Mouse (Mus musculus) CH12.LX (cell line): ENCODE measurements at regions not wholly inside any gene's neighbourhood (a gene's known extent, or its start where the extent isn't known, plus 50 kb on each side); places are given as distances from the start of the nearest gene placed in this dataset.

Experiments used
- CTCF ChIP-seq, 2 experiments: IDR thresholded peaks in 1 of 2; conservative IDR thresholded peaks in 1 of 2; 2 replicates each; pipeline ENCODE4 v1.5.1; 2011 to 2012; ENCODE audit warnings: low read depth in 2 of 2, low read length in 2 of 2, improper control_type of control experiment in 1 of 2, inconsistent platforms in 1 of 2, mild to moderate bottlenecking in 1 of 2, moderate library complexity in 1 of 2
- E2F4 ChIP-seq: IDR thresholded peaks from 2 replicates; pipeline ENCODE4 v1.6.1; 2011; ENCODE audit warnings: low read depth, low read length, improper control_type of control experiment; ENCODE audit not compliant: insufficient replicate concordance
- GABPA ChIP-seq: IDR thresholded peaks from 2 replicates; pipeline ENCODE4 v1.6.1; 2012; ENCODE audit warnings: low read depth, low read length, improper control_type of control experiment, inconsistent platforms; ENCODE audit not compliant: insufficient replicate concordance
- HCFC1 ChIP-seq: IDR thresholded peaks from 2 replicates; pipeline ENCODE4 v1.6.1; 2012; ENCODE audit warnings: low read depth, mild to moderate bottlenecking, inconsistent platforms, low read length, improper control_type of control experiment
- MXI1 ChIP-seq: IDR thresholded peaks from 2 replicates; pipeline ENCODE4 v1.6.1; 2011; ENCODE audit warnings: mild to moderate bottlenecking, low read depth, low read length, improper control_type of control experiment
- POLR2A ChIP-seq: IDR thresholded peaks from 2 replicates; pipeline ENCODE4 v1.6.1; 2011; ENCODE audit warnings: low read depth, mild to moderate bottlenecking, improper control_type of control experiment, low read length
- POLR2AphosphoS2 ChIP-seq: IDR thresholded peaks from 2 replicates; pipeline ENCODE4 v1.6.1; 2011; ENCODE audit warnings: low read depth, low read length, improper control_type of control experiment
- RCOR1 ChIP-seq: conservative IDR thresholded peaks from 2 replicates; pipeline ENCODE4 v1.6.1; 2012; ENCODE audit warnings: low read depth, mild to moderate bottlenecking, inconsistent platforms, low read length, improper control_type of control experiment
- SMC3 ChIP-seq: IDR thresholded peaks from 2 replicates; pipeline ENCODE4 v1.6.1; 2011; ENCODE audit warnings: low read depth, low read length, improper control_type of control experiment
- TCF12 ChIP-seq: IDR thresholded peaks from 2 replicates; pipeline ENCODE4 v1.6.1; 2014; ENCODE audit warnings: low read depth, mild to moderate bottlenecking, inconsistent platforms, low read length, improper control_type of control experiment
- UBTF ChIP-seq: IDR thresholded peaks from 2 replicates; pipeline ENCODE4 v1.6.1; 2012; ENCODE audit warnings: low read depth, mild to moderate bottlenecking, inconsistent platforms, low read length, improper control_type of control experiment, moderate library complexity
- ZC3H11A ChIP-seq: IDR thresholded peaks from 2 replicates; pipeline ENCODE4 v1.6.1; 2012; ENCODE audit warnings: low read depth, mild to moderate bottlenecking, inconsistent platforms, low read length, improper control_type of control experiment
- ZMIZ1 ChIP-seq: IDR thresholded peaks from 2 replicates; pipeline ENCODE4 v1.6.1; 2012; ENCODE audit warnings: low read depth, mild to moderate bottlenecking, inconsistent platforms, low read length, improper control_type of control experiment
- ZNF384 ChIP-seq: IDR thresholded peaks from 2 replicates; pipeline ENCODE4 v1.6.1; 2012; ENCODE audit warnings: low read depth, low read length, improper control_type of control experiment, inconsistent platforms

DNA sequence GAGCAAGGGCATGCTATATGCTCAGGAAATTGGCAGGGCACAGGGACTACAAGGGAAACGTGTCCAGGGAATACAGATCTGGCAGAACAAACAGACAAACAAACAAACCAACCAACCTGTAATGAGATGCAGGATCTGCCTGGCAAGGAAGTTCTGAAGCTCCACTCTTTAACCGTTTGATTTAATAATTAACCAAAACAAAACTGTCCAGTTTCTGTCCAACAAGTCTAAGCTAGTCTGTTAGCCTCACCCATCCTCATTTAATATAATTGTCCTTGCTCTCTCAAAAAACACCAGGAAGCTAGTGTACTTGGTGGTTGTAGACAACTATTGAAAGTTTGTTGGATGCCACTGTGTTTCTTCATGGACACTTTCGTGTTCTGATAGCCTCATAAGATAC is 2598.4 kb upstream of the Gm7489 start:
- TF ChIP-seq CTCF (conservative IDR thresholded peaks at IDR 0.05 in 1 of 2, IDR thresholded peaks at IDR 0.05 in 1 of 2; ENCODE audit: low read depth in 2 of 2, low read length in 2 of 2) (no peak), ZMIZ1 (no peak), RCOR1 (no peak), ZC3H11A (no peak), E2F4 (no peak), TCF12 (no peak), POLR2A (no peak), HCFC1 (no peak), GABPA (no peak), POLR2AphosphoS2 (no peak), SMC3 (no peak), ZNF384 (no peak), UBTF (no peak), MXI1 (no peak)
